Mouse (Mus musculus) embryonic facial prominence, embryonic 13.5 days (tissue): ENCODE measurements around the gene Krt26. TPM values are rescaled to one million over a fixed set of nuclear protein-coding genes. Genes with fewer than 3 reads are reported as not detected.
A peak's percentile ranks its signal among the peaks of the same experiment; 100 is the strongest.

ENCODE experiments used
- ATAC-seq: fragments of 200-750 bp; cut with Nextera tagmentation; 2 replicates; pipeline ENCODE4 v1.8.0; 2017; ENCODE audit warnings: low read depth; ENCODE audit not compliant: insufficient number of reproducible peaks, insufficient read depth, low FRiP score, low TSS enrichment
- H3K27ac ChIP-seq: fragments of 300-500 bp; sonication (generic); 2 replicates; pipeline ENCODE4 v1.5.1; 2015; ENCODE audit warnings: moderate library complexity, mild to moderate bottlenecking, inconsistent platforms
- H3K27me3 ChIP-seq: fragments of 300-500 bp; sonication (generic); 2 replicates; pipeline ENCODE4 v1.6.1; 2015; ENCODE audit warnings: mild to moderate bottlenecking, inconsistent platforms
- H3K36me3 ChIP-seq: fragments of 300-500 bp; sonication (generic); 2 replicates; pipeline ENCODE4 v1.6.1; 2015; ENCODE audit warnings: mild to moderate bottlenecking, inconsistent platforms
- H3K4me1 ChIP-seq: fragments of 300-500 bp; sonication (generic); 2 replicates; pipeline ENCODE4 v1.6.1; 2015; ENCODE audit warnings: inconsistent platforms
- H3K4me2 ChIP-seq: fragments of 300-500 bp; sonication (generic); 2 replicates; pipeline ENCODE4 v1.6.1; 2015; ENCODE audit warnings: moderate library complexity, mild to moderate bottlenecking, inconsistent platforms
- H3K4me3 ChIP-seq: fragments of 300-500 bp; sonication (generic); 2 replicates; pipeline ENCODE4 v1.5.1; 2015; ENCODE audit warnings: mild to moderate bottlenecking, inconsistent platforms
- H3K9ac ChIP-seq: fragments of 300-500 bp; sonication (generic); 2 replicates; pipeline ENCODE4 v1.6.1; 2015; ENCODE audit warnings: mild to moderate bottlenecking, inconsistent platforms
- H3K9me3 ChIP-seq: fragments of 300-500 bp; sonication (generic); 2 replicates; pipeline ENCODE4 v1.6.1; 2016; ENCODE audit warnings: inconsistent platforms
- WGBS: fragments of 180-500 bp; shearing (Covaris S2); methylation state at CpG from one replicate; pipeline ENCODE4 v1.1.7; 2015; ENCODE audit warnings: mixed read lengths; 5-methylcytosine and 5-hydroxymethylcytosine counted together
- polyA plus RNA-seq: library from polyadenylated mRNA; unstranded; fragments of >200 nt; fragmentation: Nextera tagmentation; extraction: Ambion mirVana; gene quantifications from 2 replicates; pipeline ENCODE4 v1.2.1, GENCODE M21; 2015

Krt26 gene
- polyA plus RNA-seq, result 0.14 TPM in 1 of 2 replicates, not detected in the other

DNA sequence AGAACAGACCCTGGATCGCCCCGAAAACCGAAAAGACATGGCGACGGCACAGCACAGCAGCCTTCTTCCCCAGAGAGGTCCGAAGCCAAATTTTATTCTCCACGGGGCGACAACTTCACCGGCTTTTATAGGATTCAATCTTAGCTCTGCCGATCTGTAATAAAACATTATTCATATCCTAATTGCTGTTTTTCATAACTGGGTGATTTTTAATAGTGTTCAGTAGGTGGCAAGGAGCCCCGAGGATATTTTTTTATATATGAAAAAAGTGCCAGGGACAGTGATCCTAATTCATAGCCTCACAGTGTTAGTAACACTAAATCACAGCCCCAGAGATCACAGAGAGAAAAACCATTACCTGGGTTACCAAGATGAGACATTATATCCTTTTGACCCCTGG lies at the start of gene Krt26:
Krt26 (minus strand) TSS at position 101 of the 400 bp plus-strand sequence.
- WGBS, result 94% methylated on average over 11 of the region's 11 CpGs
- no peak within 1 kb of the TSS for H3K27ac ChIP-seq
- H3K9me3 ChIP-seq, result no peaks in the 10 kb centered on the region

DNA sequence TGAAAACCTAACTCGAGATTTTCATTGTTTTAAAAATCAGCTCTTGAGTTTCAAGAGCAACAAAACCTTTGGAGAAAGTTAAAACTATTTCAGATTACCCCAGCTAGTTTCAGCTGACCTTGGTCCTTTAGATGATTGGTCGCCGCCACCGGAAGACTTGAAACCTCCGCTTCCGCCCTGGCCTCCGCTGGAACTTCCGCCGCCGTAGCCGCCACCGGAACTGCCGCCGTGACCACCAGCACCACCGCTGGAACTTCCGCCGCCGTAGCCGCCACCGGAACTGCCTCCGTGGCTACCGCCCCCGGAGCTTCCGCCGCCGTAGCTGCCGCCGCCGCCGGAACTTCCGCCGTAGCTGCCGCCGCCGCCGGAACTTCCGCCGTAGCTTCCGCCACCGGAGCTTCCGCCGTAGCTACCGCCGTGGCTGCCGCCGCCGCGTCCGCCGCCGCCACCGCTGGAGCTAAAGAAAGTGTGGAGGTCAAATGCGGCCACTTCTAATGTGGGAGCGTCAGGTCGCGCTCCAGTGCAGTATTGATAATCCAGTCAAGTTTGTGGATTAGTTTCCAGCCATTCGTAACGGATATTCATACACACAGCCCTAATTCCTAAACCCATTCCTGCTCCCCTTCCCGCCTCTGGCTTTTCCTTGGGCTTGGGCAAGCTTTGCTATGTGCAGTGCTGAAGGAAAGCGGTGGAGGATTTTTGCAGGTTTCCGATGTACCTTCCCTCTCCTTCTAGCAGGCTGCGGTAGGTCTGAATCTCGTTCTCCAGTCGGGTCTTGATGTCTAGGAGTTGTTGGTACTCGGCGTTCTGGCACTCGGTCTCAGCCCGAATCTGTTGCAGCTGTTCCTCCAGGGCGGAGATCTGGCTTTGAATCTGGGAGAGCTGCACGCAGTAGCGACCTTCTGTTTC lies 48.3 kb upstream of the Krt26 start:
- WGBS, result under 1% methylated on average over 71 of the region's 71 CpGs
- Histone ChIP-seq H3K27ac (peak overlapping the region; percentile 98), H3K4me2 (peak overlapping the region; percentile 66), H3K4me1 (0 out of 2 replicates have a peak, but pooled peaks cover 7% of the 10 kb centered on the region), H3K9me3 (no peaks in the 10 kb centered on the region), H3K36me3 (no peaks in the 10 kb centered on the region), H3K4me3 (peak overlapping the region; percentile 59), H3K27me3 (peaks cover 20% of the 10 kb centered on the region), H3K9ac (peak overlapping the region; percentile 79)
- ATAC-seq, result peak; percentile 80; the same call in 1 of the 2 replicates

More for the DNA sequence above, at the start of gene Krt26:
- H3K4me3 ChIP-seq, result no peak within 1 kb of the TSS
- no peak within 1 kb of the TSS for H3K4me2 ChIP-seq
- H3K4me1 ChIP-seq, result no peaks in the 10 kb centered on the region
- no peak within 1 kb of the TSS for H3K9ac ChIP-seq
- no peaks in the 10 kb centered on the region for H3K36me3 ChIP-seq
- H3K27me3 ChIP-seq, result no peaks in the 10 kb centered on the region
- ATAC-seq, result no peak

DNA sequence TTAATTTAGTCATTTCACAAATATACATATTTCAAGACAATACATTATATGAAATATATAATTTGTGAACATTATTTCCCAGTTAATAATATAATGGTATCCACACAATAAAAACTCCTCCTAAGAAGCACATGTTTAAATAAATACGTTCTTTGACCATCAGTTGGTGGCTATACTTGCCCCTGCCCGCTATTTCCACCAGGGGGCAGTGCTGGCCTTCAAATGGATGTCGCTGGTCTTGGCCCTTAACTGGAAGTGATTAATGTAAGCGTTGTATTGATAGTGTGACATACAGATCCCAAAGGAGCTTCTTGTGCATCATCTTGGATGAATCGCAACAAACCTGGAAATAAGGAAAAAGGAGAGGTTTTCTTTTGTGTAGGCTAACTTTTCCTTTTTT lies 41.8 kb upstream of the Krt26 start:
- no peak overlapping the region for H3K4me2 ChIP-seq
- H3K9ac ChIP-seq, result no peak overlapping the region
- no peaks in the 10 kb centered on the region for H3K4me1 ChIP-seq
- no peak overlapping the region for H3K4me3 ChIP-seq
- ATAC-seq, result no peak
- no peaks in the 10 kb centered on the region for H3K9me3 ChIP-seq
- peaks cover 20% of the 10 kb centered on the region for H3K27me3 ChIP-seq
- WGBS, result 11% methylated on average over 5 of the region's 5 CpGs
- H3K36me3 ChIP-seq, result no peaks in the 10 kb centered on the region
- H3K27ac ChIP-seq, result no peak overlapping the region

DNA sequence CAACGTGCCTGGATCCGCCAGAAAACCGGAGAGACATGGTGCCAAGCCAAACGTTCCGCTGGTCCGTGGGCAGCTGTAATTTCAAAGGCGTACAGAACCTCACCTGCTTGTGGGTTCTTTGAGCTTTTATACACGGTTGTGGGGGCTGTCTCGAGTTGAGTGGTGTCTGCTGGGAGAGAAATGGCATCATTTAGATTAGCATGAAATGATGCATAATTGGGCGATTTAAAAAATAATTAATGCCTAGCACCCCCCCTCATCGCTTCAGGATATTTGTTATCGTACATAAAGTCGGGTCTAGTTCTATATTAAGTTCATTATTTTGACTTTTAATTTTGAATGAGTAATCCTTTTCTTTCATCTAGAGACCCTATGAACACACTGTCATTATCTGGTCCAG lies 37.0 kb upstream of the Krt26 start, which contains the start of gene Krt28:
Krt28 (minus strand) TSS at position 101 of the 400 bp plus-strand sequence.
- Histone ChIP-seq H3K4me3 (no peak within 1 kb of the TSS), H3K4me1 (no peaks in the 10 kb centered on the region), H3K36me3 (no peaks in the 10 kb centered on the region), H3K9ac (no peak within 1 kb of the TSS), H3K27me3 (no peaks in the 10 kb centered on the region; the same call in 1 of the 2 replicates), H3K9me3 (no peaks in the 10 kb centered on the region), H3K27ac (no peak within 1 kb of the TSS), H3K4me2 (no peak within 1 kb of the TSS)
- WGBS, result 81% methylated on average over 13 of the region's 13 CpGs
- no peak for ATAC-seq

- ATAC-seq, result no peak
- WGBS, result 84% methylated on average over 8 of the region's 8 CpGs
- Histone ChIP-seq H3K36me3 (no peaks in the 10 kb centered on the region), H3K9ac (no peak overlapping the region), H3K9me3 (no peaks in the 10 kb centered on the region), H3K4me1 (no peaks in the 10 kb centered on the region), H3K4me2 (no peak overlapping the region), H3K4me3 (no peak overlapping the region), H3K27ac (no peak overlapping the region), H3K27me3 (no peaks in the 10 kb centered on the region; the same call in 1 of the 2 replicates)
Measured at GRCm38 (mm10) chr11:99369853-99370451, 32.2 kb upstream of the Krt26 start.

GRCm38 (mm10) chr11:99369229-99369628 lies 31.5 kb upstream of the Krt26 start:
- WGBS, result 18% methylated on average over 3 of the region's 3 CpGs
- H3K4me2 ChIP-seq, result no peak overlapping the region
- H3K4me3 ChIP-seq, result no peak overlapping the region
- H3K4me1 ChIP-seq, result no peaks in the 10 kb centered on the region
- H3K9me3 ChIP-seq, result no peaks in the 10 kb centered on the region
- ATAC-seq, result no peak
- H3K27ac ChIP-seq, result no peak overlapping the region
- no peaks in the 10 kb centered on the region; the same call in 1 of the 2 replicates for H3K27me3 ChIP-seq
- H3K9ac ChIP-seq, result no peak overlapping the region
- no peaks in the 10 kb centered on the region for H3K36me3 ChIP-seq

DNA sequence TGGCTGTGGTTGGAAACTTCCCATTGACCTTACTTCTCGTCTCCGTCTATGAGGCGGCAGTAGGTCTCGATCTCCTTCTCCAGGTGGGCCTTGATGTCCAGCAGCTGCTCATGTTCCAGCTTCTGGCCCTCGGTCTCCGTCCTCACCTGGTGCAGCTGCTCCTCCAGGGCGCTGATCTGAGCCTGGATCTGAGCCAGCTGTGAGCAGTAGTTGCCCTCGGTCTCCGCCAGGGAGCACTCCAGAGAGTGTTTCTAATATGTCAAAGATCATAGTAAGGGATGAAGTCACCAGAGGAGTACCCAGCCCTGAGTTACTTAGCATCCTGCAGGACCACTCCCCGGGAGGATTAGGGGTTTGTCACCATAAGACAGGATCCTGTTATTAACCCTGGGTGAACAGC lies 29.0 kb upstream of the Krt26 start:
- H3K27me3 ChIP-seq, result no peaks in the 10 kb centered on the region; the same call in 1 of the 2 replicates
- 48% methylated on average over 10 of the region's 10 CpGs for WGBS
- no peaks in the 10 kb centered on the region for H3K36me3 ChIP-seq
- no peaks in the 10 kb centered on the region for H3K9me3 ChIP-seq
- no peaks in the 10 kb centered on the region for H3K4me1 ChIP-seq
- no peak for ATAC-seq
- H3K9ac ChIP-seq, result no peak overlapping the region
- no peak overlapping the region for H3K4me3 ChIP-seq
- H3K4me2 ChIP-seq, result no peak overlapping the region
- no peak overlapping the region for H3K27ac ChIP-seq

DNA sequence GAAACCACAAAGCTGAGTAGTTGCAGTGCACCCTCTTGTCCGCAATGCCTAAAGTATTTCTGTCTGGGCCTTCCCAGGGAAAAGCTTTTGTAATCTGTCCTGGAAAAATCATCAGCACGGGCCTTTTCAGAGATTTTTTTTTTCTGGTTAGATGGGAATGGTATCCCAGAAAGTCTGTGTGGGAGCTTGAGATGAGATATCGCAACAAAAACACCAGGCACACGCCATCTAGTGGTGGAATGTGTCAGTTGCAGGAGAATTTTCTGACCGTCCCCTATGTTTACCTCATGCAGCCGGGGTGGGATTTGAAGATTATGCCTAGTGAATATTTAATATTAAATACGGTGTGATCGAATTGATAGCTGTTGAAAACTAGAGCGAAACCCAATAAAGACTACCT lies 26.6 kb upstream of the Krt26 start:
- no peak for ATAC-seq
- 26% methylated on average over 9 of the region's 9 CpGs for WGBS
- no peaks in the 10 kb centered on the region for H3K27me3 ChIP-seq
- H3K4me2 ChIP-seq, result no peak overlapping the region
- H3K9ac ChIP-seq, result no peak overlapping the region
- no peaks in the 10 kb centered on the region for H3K36me3 ChIP-seq
- H3K27ac ChIP-seq, result no peak overlapping the region
- H3K4me1 ChIP-seq, result no peaks in the 10 kb centered on the region
- no peaks in the 10 kb centered on the region for H3K9me3 ChIP-seq
- no peak overlapping the region for H3K4me3 ChIP-seq

DNA sequence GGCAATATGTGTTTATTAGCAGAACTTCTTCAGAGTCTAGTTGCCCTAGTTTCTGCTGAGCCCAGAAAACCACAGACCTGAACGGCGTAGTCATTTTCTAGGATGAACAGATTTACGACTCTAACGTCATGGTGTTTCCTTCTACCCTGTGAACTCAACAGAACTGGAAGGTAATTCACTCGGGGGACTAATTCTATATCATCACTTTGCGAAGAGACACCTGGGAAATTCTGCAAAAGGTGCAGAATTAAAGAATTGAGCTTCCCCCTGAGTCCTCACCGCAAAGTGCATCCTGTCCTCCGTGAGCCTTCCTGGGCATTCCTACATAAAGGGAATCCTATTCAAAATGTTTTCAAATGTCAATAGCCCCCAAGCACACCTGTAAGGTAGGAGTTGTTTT lies 23.7 kb upstream of the Krt26 start:
- Histone ChIP-seq H3K4me3 (no peak overlapping the region), H3K36me3 (no peaks in the 10 kb centered on the region), H3K4me1 (no peaks in the 10 kb centered on the region), H3K27me3 (no peaks in the 10 kb centered on the region), H3K9me3 (no peaks in the 10 kb centered on the region), H3K27ac (no peak overlapping the region), H3K4me2 (no peak overlapping the region), H3K9ac (no peak overlapping the region)
- WGBS, result 88% methylated on average over 8 of the region's 8 CpGs
- ATAC-seq, result no peak

GRCm38 (mm10) chr11:99351004-99351403 lies 13.2 kb upstream of the Krt26 start, which contains the start of gene Krt27:
Krt27 (minus strand) TSS chr11:99351104.
- Histone ChIP-seq H3K4me1 (no peaks in the 10 kb centered on the region), H3K36me3 (no peaks in the 10 kb centered on the region), H3K27ac (no peak within 1 kb of the TSS), H3K4me2 (no peak within 1 kb of the TSS), H3K9me3 (no peaks in the 10 kb centered on the region), H3K4me3 (no peak within 1 kb of the TSS), H3K27me3 (no peaks in the 10 kb centered on the region), H3K9ac (no peak within 1 kb of the TSS)
- ATAC-seq, result no peak
- WGBS, result 79% methylated on average over 12 of the region's 12 CpGs

GRCm38 (mm10) chr11:99339299-99339847 lies 1.6 kb upstream of the Krt26 start:
- 81% methylated on average over 11 of the region's 11 CpGs for WGBS
- Histone ChIP-seq H3K4me2 (no peak overlapping the region), H3K9ac (no peak overlapping the region), H3K36me3 (no peaks in the 10 kb centered on the region), H3K27me3 (no peaks in the 10 kb centered on the region), H3K4me3 (no peak overlapping the region), H3K9me3 (no peaks in the 10 kb centered on the region), H3K27ac (no peak overlapping the region), H3K4me1 (no peaks in the 10 kb centered on the region)
- no peak for ATAC-seq
